Mouse (Mus musculus) heart, postnatal 36 days (tissue): ENCODE results near the gene Fut7. TPM values are rescaled to one million over a fixed set of nuclear protein-coding genes. Genes with fewer than 3 reads are reported as not detected.

Experiments used
- microRNA-seq, 2 experiments: library from miRNA; unstranded; fragments of <30 nt; microRNA quantifications; one replicate each; pipeline ENCODE4 v1.2.0; 2021; ENCODE audit warnings: borderline number of aligned reads in 2 of 2
- total RNA-seq, 2 experiments: library from RNA; stranded (reverse); gene quantifications; 2 replicates each; pipeline ENCODE4 v1.2.3; 2021

Gene Fut7
- total RNA-seq, 2 experiments from 2014 or later: 0.27 to 0.36 TPM

Small RNA genes lying within 50 kb of the gene (microRNA-seq; reads per million reads assigned to microRNA genes)
- 0.67 to 2.2 reads per million in 2 experiments for gene Mir3087

Other genes with a start within 250 kb of the Fut7 start
- gene Nrarp, start 242.5 kb upstream of the Fut7 start, total RNA-seq: 10 to 100 TPM in 1 of 2 experiments, 1 to 10 TPM in 1; 9.7 to 12.0 TPM
- 1 to 10 TPM; 4.0 to 5.2 TPM for gene Tor4a, start 226.4 kb upstream of the Fut7 start, total RNA-seq
- 10 to 100 TPM; 38.7 to 39.9 TPM for gene Nelfb, start 211.8 kb upstream of the Fut7 start, total RNA-seq
- gene Stpg3, start 208.6 kb upstream of the Fut7 start, total RNA-seq: not detected
- gene Fam166a, start 204.5 kb upstream of the Fut7 start, total RNA-seq: not detected
- 100 to 1,000 TPM; 240 to 254 TPM for gene Tubb4b, start 198.6 kb upstream of the Fut7 start, total RNA-seq
- gene Slc34a3, start 188.9 kb upstream of the Fut7 start, total RNA-seq: not detected
- not detected for gene Rnf224, start 186.5 kb upstream of the Fut7 start, total RNA-seq
- under 1 TPM; 0.27 to 0.44 TPM for gene Rnf208, start 181.0 kb upstream of the Fut7 start, total RNA-seq
- gene Cysrt1, start 180.8 kb upstream of the Fut7 start, total RNA-seq: not detected
- 1 to 10 TPM; 1.2 to 2.2 TPM for gene AL732309.1, start 176.4 kb upstream of the Fut7 start, total RNA-seq
- gene Tmem203, start 167.8 kb upstream of the Fut7 start, total RNA-seq: 10 to 100 TPM; 13.4 to 15.1 TPM
- gene Tprn, start 160.6 kb upstream of the Fut7 start, total RNA-seq: 1 to 10 TPM; 4.8 to 8.6 TPM
- 10 to 100 TPM; 37.4 to 44.0 TPM for gene Ssna1, start 150.8 kb upstream of the Fut7 start, total RNA-seq
- 10 to 100 TPM; 38.6 to 39.1 TPM for gene Anapc2, start 150.8 kb upstream of the Fut7 start, total RNA-seq
- gene Tmem210, start 135.1 kb upstream of the Fut7 start, total RNA-seq: not detected
- not detected for gene Lrrc26, start 133.4 kb upstream of the Fut7 start, total RNA-seq
- gene Grin1, start 104.1 kb upstream of the Fut7 start, total RNA-seq: not detected
- 10 to 100 TPM; 21.9 to 23.2 TPM for gene Man1b1, start 90.9 kb upstream of the Fut7 start, total RNA-seq
- 1 to 10 TPM; 3.4 to 3.7 TPM for gene Dpp7, start 66.9 kb upstream of the Fut7 start, total RNA-seq
- gene Uap1l1, start 57.6 kb upstream of the Fut7 start, total RNA-seq: 1 to 10 TPM; 6.7 to 8.6 TPM
- under 1 TPM; 0.46 to 0.56 TPM for gene Sapcd2, start 50.9 kb upstream of the Fut7 start, total RNA-seq
- gene Entpd2, start 27.4 kb upstream of the Fut7 start, total RNA-seq: 10 to 100 TPM; 14.5 to 15.4 TPM
- gene Npdc1, start 23.9 kb upstream of the Fut7 start, total RNA-seq: 10 to 100 TPM; 27.3 to 27.8 TPM
- 10 to 100 TPM; 35.5 to 39.9 TPM for gene Abca2, start 5.4 kb downstream of the Fut7 start, total RNA-seq
- 1 to 10 TPM; 1.2 to 1.6 TPM for gene Clic3, start 33.6 kb downstream of the Fut7 start, total RNA-seq
- 10 to 100 TPM; 23.0 to 23.4 TPM for gene Paxx, start 37.8 kb downstream of the Fut7 start, total RNA-seq
- gene Ptgds, start 46.8 kb downstream of the Fut7 start, total RNA-seq: 100 to 1,000 TPM; 189 to 202 TPM
- gene Lcn12, start 70.6 kb downstream of the Fut7 start, total RNA-seq: not detected
- gene Fbxw5, start 77.5 kb downstream of the Fut7 start, total RNA-seq: 10 to 100 TPM; 82.7 to 92.8 TPM
- gene C8g, start 78.5 kb downstream of the Fut7 start, total RNA-seq: 1 to 10 TPM; 1.5 to 1.6 TPM
- gene Traf2, start 123.7 kb downstream of the Fut7 start, total RNA-seq: 10 to 100 TPM; 14.3 to 14.6 TPM
- 100 to 1,000 TPM; 215 to 227 TPM for gene Edf1, start 134.6 kb downstream of the Fut7 start, total RNA-seq
- gene Mamdc4, start 151.6 kb downstream of the Fut7 start, total RNA-seq: 1 to 10 TPM in 1 of 2 experiments, under 1 TPM in 1; 0.65 to 2.5 TPM
- 10 to 100 TPM; 64.1 to 67.4 TPM for gene Phpt1, start 152.0 kb downstream of the Fut7 start, total RNA-seq
- under 1 TPM; 0.08 TPM for gene Ajm1, start 158.5 kb downstream of the Fut7 start, total RNA-seq
- gene Rabl6, start 185.3 kb downstream of the Fut7 start, total RNA-seq: 10 to 100 TPM; 60.9 to 62.5 TPM
- gene Ccdc183, start 194.4 kb downstream of the Fut7 start, total RNA-seq: not detected
- 10 to 100 TPM; 24.1 to 29.5 TPM for gene Tmem141, start 198.7 kb downstream of the Fut7 start, total RNA-seq
- 1 to 10 TPM; 5.2 to 7.5 TPM for gene Fcna, start 204.8 kb downstream of the Fut7 start, total RNA-seq
- gene Lcn8, start 229.9 kb downstream of the Fut7 start, total RNA-seq: under 1 TPM in 1 of 2 experiments, not detected in 1; 0.73 TPM
- not detected for gene Lcn5, start 234.7 kb downstream of the Fut7 start, total RNA-seq